Mouse (Mus musculus) MEL (cell line): Measurements from ENCODE around the gene Skap2. TPM values are rescaled to one million over a fixed set of nuclear protein-coding genes. Genes with fewer than 3 reads are reported as not detected.

Experiments
- DNase-seq: peaks from one replicate; pipeline ENCODE4 v3.0.0; 2011; ENCODE audit warnings: low read depth, low spot score
- H3K27ac ChIP-seq: 2 replicates; pipeline ENCODE4 v1.5.1; 2012; ENCODE audit warnings: low read depth, mild to moderate bottlenecking, control low read depth, low read length, moderate library complexity; ENCODE audit not compliant: control insufficient read depth
- H3K27me3 ChIP-seq, 2 experiments: fragments of 150-350 bp in 1 of 2; sonication (generic) in 1 of 2; 2 replicates each; pipeline ENCODE4 v1.6.1; 2012; ENCODE audit warnings: low read length in 2 of 2, mild to moderate bottlenecking in 2 of 2, improper control_type of control experiment in 1 of 2, moderate library complexity in 1 of 2; ENCODE audit not compliant: insufficient read depth in 2 of 2, control insufficient read depth in 1 of 2
- H3K36me3 ChIP-seq, 2 experiments: 2 replicates each; pipeline ENCODE4 v1.6.1; 2012 to 2014; ENCODE audit warnings: low read length in 2 of 2, improper control_type of control experiment in 1 of 2, inconsistent platforms in 1 of 2, mild to moderate bottlenecking in 1 of 2; ENCODE audit not compliant: insufficient read depth in 2 of 2, control insufficient read depth in 1 of 2
- H3K4me1 ChIP-seq, 2 experiments: fragments of 150-350 bp in 1 of 2; sonication (generic) in 1 of 2; 2 replicates each; pipeline ENCODE4 v1.6.1; 2012; ENCODE audit warnings: low read length in 2 of 2, improper control_type of control experiment in 1 of 2, mild to moderate bottlenecking in 1 of 2; ENCODE audit not compliant: insufficient read depth in 2 of 2, control insufficient read depth in 1 of 2
- H3K4me3 ChIP-seq, 2 experiments: fragments of 150-350 bp in 1 of 2; sonication (generic) in 1 of 2; 2 replicates each; pipeline ENCODE4 v1.5.1; 2012; ENCODE audit warnings: low read depth in 2 of 2, low read length in 2 of 2, mild to moderate bottlenecking in 2 of 2, moderate library complexity in 2 of 2, control low read depth in 1 of 2, improper control_type of control experiment in 1 of 2; ENCODE audit not compliant: control insufficient read depth in 1 of 2, insufficient read depth in 1 of 2
- H3K79me2 ChIP-seq: 2 replicates; pipeline ENCODE4 v1.6.1; 2012; ENCODE audit warnings: mild to moderate bottlenecking, low read length, moderate library complexity; ENCODE audit not compliant: control insufficient read depth, poor library complexity, insufficient read depth
- H3K9ac ChIP-seq: 2 replicates; pipeline ENCODE4 v1.6.1; 2012; ENCODE audit warnings: low read depth, mild to moderate bottlenecking, control low read depth, low read length, moderate library complexity; ENCODE audit not compliant: control insufficient read depth, poor library complexity, severe bottlenecking
- H3K9me3 ChIP-seq: fragments of 150-350 bp; sonication (generic); replicated peaks from 2 replicates; pipeline ENCODE4 v1.6.1; 2012; ENCODE audit warnings: mild to moderate bottlenecking, low read length, improper control_type of control experiment, moderate library complexity; ENCODE audit not compliant: insufficient read depth
- CHD1 ChIP-seq: IDR thresholded peaks from 2 replicates; pipeline ENCODE4 v1.6.1; 2012; ENCODE audit warnings: low read depth, mild to moderate bottlenecking, inconsistent platforms, low read length, improper control_type of control experiment
- CHD2 ChIP-seq: IDR thresholded peaks from 2 replicates; pipeline ENCODE4 v1.6.1; 2011; ENCODE audit warnings: low read length, improper control_type of control experiment
- ELF1 ChIP-seq: IDR thresholded peaks from 2 replicates; pipeline ENCODE4 v1.6.1; 2014; ENCODE audit warnings: low read depth, mild to moderate bottlenecking, inconsistent platforms, low read length, improper control_type of control experiment, moderate library complexity
- HCFC1 ChIP-seq: IDR thresholded peaks from 2 replicates; pipeline ENCODE4 v1.6.1; 2012; ENCODE audit warnings: low read depth, mild to moderate bottlenecking, inconsistent platforms, low read length, improper control_type of control experiment, moderate library complexity
- MAX ChIP-seq: IDR thresholded peaks from 2 replicates; pipeline ENCODE4 v1.6.1; 2011; ENCODE audit warnings: low read length, improper control_type of control experiment
- MEF2A ChIP-seq: IDR thresholded peaks from 2 replicates; pipeline ENCODE4 v1.6.1; 2014; ENCODE audit warnings: low read depth, mild to moderate bottlenecking, inconsistent platforms, low read length, improper control_type of control experiment; ENCODE audit not compliant: poor library complexity, insufficient replicate concordance, severe bottlenecking; ENCODE audit errors: extremely low read depth
- MXI1 ChIP-seq: IDR thresholded peaks from 2 replicates; pipeline ENCODE4 v1.6.1; 2011; ENCODE audit warnings: mild to moderate bottlenecking, low read depth, low read length, improper control_type of control experiment
- MYB ChIP-seq: IDR thresholded peaks from 2 replicates; pipeline ENCODE4 v1.6.1; 2011; ENCODE audit warnings: mild to moderate bottlenecking, low read depth, low read length, improper control_type of control experiment
- NELFE ChIP-seq: IDR thresholded peaks from 2 replicates; pipeline ENCODE4 v1.6.1; 2011; ENCODE audit warnings: low read depth, low read length, improper control_type of control experiment
- NRF1 ChIP-seq: IDR thresholded peaks from 2 replicates; pipeline ENCODE4 v1.6.1; 2014; ENCODE audit warnings: low read depth, mild to moderate bottlenecking, inconsistent platforms, low read length, improper control_type of control experiment, moderate library complexity; ENCODE audit not compliant: poor library complexity, insufficient read depth, severe bottlenecking
- POLR2AphosphoS2 ChIP-seq: IDR thresholded peaks from 2 replicates; pipeline ENCODE4 v1.6.1; 2011; ENCODE audit warnings: low read length, improper control_type of control experiment
- POLR2AphosphoS5 ChIP-seq: IDR thresholded peaks from 2 replicates; pipeline ENCODE4 v1.6.1; 2012; ENCODE audit warnings: low read depth, borderline replicate concordance, mild to moderate bottlenecking, inconsistent platforms, low read length, moderate library complexity, mixed read lengths
- RAD21 ChIP-seq: IDR thresholded peaks from 2 replicates; pipeline ENCODE4 v1.6.1; 2011; ENCODE audit warnings: mild to moderate bottlenecking, low read depth, low read length, improper control_type of control experiment
- SIN3A ChIP-seq: IDR thresholded peaks from 2 replicates; pipeline ENCODE4 v1.6.1; 2012; ENCODE audit warnings: low read length, improper control_type of control experiment, inconsistent platforms
- UBTF ChIP-seq: IDR thresholded peaks from 2 replicates; pipeline ENCODE4 v1.6.1; 2012; ENCODE audit warnings: low read depth, mild to moderate bottlenecking, inconsistent platforms, low read length, improper control_type of control experiment, moderate library complexity, borderline replicate concordance; ENCODE audit not compliant: insufficient read depth
- ZKSCAN1 ChIP-seq: IDR thresholded peaks from 2 replicates; pipeline ENCODE4 v1.6.1; 2012; ENCODE audit warnings: low read depth, mild to moderate bottlenecking, inconsistent platforms, low read length, improper control_type of control experiment, moderate library complexity
- ZMIZ1 ChIP-seq: IDR thresholded peaks from 2 replicates; pipeline ENCODE4 v1.6.1; 2012; ENCODE audit warnings: low read depth, mild to moderate bottlenecking, inconsistent platforms, low read length, improper control_type of control experiment, moderate library complexity
- ZNF384 ChIP-seq: IDR thresholded peaks from 2 replicates; pipeline ENCODE4 v1.6.1; 2012; ENCODE audit warnings: low read depth, mild to moderate bottlenecking, inconsistent platforms, low read length, improper control_type of control experiment
- polyA plus RNA-seq, 2 experiments: library from polyadenylated mRNA; stranded (reverse) in 1 of 2; unstranded in 1 of 2; fragments of >175 nt in 1 of 2; fragments of >200 nt in 1 of 2; gene quantifications; 2 replicates each; pipeline versions ENCODE4 v1.2.1 to v1.2.4; 2012; ENCODE audit warnings: low replicate concordance in 2 of 2, low read depth in 1 of 2; ENCODE audit not compliant: insufficient read length in 2 of 2, insufficient read depth in 1 of 2, missing spikeins in 1 of 2
- total RNA-seq: library from RNA; depleted of rRNA; stranded (reverse); fragments of 300-350 nt; gene quantifications from 2 replicates; pipeline ENCODE4 v1.2.3, GENCODE M21; 2012

Gene Skap2
- total and polyA plus RNA-seq, 3 experiments = 17.8 to 31.3 TPM; not detected in 1

DNA sequence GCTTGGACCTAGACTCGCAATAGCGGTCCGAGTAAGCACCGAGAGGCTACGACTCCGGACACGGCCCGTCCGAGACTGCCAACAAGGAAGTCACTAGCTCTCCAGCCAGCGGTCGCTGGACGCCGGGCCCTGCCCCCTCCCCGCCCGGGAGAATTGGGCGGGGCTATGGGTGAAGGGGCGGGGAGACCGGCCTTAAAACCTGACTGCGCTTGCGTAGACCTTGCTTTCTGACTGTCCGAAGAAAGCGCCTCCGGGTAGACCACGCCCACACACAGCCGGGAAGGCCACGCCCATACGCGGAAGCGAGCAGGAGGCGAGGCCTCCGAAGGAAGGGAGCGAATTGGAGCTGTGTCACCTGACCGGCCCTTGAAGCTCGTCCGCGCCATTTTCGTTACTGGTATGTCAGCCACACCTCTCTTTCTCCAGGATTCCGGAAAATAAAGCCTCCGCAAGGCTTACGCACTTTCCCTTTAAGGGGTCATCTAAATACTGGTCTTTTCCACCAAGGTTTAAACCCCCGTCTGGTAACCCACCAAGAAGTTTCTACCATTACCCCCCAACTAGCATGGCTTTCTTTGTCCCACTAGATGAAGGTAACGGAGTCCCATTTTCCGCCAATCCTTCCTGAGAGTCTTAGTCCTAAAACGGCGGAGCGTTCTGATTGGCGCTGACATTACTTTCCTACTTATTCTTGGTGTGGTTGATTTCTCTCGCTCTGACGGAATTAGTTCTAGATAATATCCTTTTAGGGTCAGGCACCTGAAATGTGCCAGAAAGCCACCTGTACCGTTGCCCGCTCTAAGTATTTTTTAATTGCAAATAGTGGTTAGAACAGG is at the start of gene Skap2 (continued):
- no peak for TF ChIP-seq RAD21
- peak; percentile 93 for TF ChIP-seq HCFC1
- peak; percentile 82 for TF ChIP-seq SIN3A
- TF ChIP-seq MYB = no peak
- TF ChIP-seq ELF1 = peak; percentile 95

DNA sequence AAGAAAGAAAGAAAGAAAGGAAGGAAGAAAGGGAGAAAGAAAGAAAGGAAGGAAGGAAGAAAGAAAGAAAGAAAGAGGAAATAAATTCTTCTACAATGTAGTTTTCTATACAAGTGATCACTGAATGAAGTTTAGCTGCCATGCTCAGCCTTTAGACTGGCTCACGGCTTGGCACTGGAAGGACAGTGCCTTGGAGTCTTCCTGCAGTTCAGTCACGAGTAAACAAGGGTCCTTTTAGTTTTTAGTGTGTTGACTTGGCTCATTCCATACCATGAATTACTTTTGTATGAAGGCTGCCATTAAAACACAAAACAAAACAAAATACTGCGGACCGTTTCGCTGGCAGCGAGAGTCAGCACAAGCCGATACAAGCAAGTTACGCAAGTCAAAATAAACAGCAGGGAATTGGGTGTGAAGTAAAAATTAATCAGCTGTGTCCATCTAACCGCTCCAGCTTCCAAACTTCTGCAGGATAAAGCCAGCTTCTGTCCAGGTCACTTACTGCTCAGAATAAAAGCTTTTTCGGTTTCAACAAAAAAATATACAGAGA is 46.6 kb upstream of the Skap2 start:
- no peak for DNase-seq
- Histone ChIP-seq H3K27ac (no peak overlapping the region), H3K36me3 (no peaks in the 10 kb centered on the region), H3K27me3 (peaks cover 4 to 6% of the 10 kb centered on the region in 2 experiments), H3K9ac (no peak overlapping the region)
- TF ChIP-seq ZMIZ1 (no peak), NELFE (no peak), MXI1 (no peak), MEF2A (no peak), ZNF384 (no peak), POLR2AphosphoS5 (no peak), ZKSCAN1 (no peak), UBTF (no peak), NRF1 (no peak), CHD2 (no peak), CHD1 (no peak), MAX (no peak), SIN3A (no peak), HCFC1 (no peak), POLR2AphosphoS2 (no peak)
- TF ChIP-seq, all 39 proteins: peak for 0
- no peaks in the 10 kb centered on the region for H3K79me2 ChIP-seq
- H3K4me1 ChIP-seq = peaks cover 0 to 1% of the 10 kb centered on the region in 2 experiments; a peak in 2 of 4 replicates
- no peaks in the 10 kb centered on the region for H3K9me3 ChIP-seq
- H3K4me3 ChIP-seq = no peak overlapping the region
